Mouse (Mus musculus) neural tube, embryonic 12.5 days (tissue): ENCODE measurements around the gene Dnajc13. TPM values are rescaled to one million over a fixed set of nuclear protein-coding genes. Genes with fewer than 3 reads are reported as not detected.
A peak's percentile ranks its signal among the peaks of the same experiment; 100 is the strongest.

Experiments used
- ATAC-seq: fragments of 200-750 bp; cut with Nextera tagmentation; 2 replicates; pipeline ENCODE4 v1.8.0; 2017; ENCODE audit warnings: low read depth, mild to moderate bottlenecking, moderate TSS enrichment, moderate library complexity; ENCODE audit not compliant: low FRiP score
- H3K27ac ChIP-seq: fragments of 300-500 bp; sonication (generic); 2 replicates; pipeline ENCODE4 v1.5.1; 2016
- H3K27me3 ChIP-seq: fragments of 300-500 bp; sonication (generic); replicated peaks from 2 replicates; pipeline ENCODE4 v1.6.1; 2016; ENCODE audit warnings: mild to moderate bottlenecking
- H3K36me3 ChIP-seq: fragments of 300-500 bp; sonication (generic); 2 replicates; pipeline ENCODE4 v1.6.1; 2016; ENCODE audit warnings: mild to moderate bottlenecking
- H3K4me1 ChIP-seq: fragments of 300-500 bp; sonication (generic); 2 replicates; pipeline ENCODE4 v1.6.1; 2016
- H3K4me2 ChIP-seq: fragments of 300-500 bp; sonication (generic); replicated peaks from 2 replicates; pipeline ENCODE4 v1.6.1; 2016; ENCODE audit warnings: mild to moderate bottlenecking
- H3K4me3 ChIP-seq: fragments of 300-500 bp; sonication (generic); 2 replicates; pipeline ENCODE4 v1.5.1; 2016
- H3K9ac ChIP-seq: fragments of 300-500 bp; sonication (generic); 2 replicates; pipeline ENCODE4 v1.6.1; 2016; ENCODE audit warnings: mild to moderate bottlenecking
- H3K9me3 ChIP-seq: fragments of 300-500 bp; sonication (generic); 2 replicates; pipeline ENCODE4 v1.6.1; 2016; ENCODE audit warnings: mild to moderate bottlenecking
- WGBS: fragments of 180-500 bp; shearing (Covaris S2); methylation state at CpG from one replicate; pipeline ENCODE4 v1.1.7; 2016; 5-methylcytosine and 5-hydroxymethylcytosine counted together
- polyA plus RNA-seq: library from polyadenylated mRNA; unstranded; fragments of >200 nt; fragmentation: Nextera tagmentation; extraction: Ambion mirVana; gene quantifications from 2 replicates; pipeline ENCODE4 v1.2.1, GENCODE M21; 2016

Gene Dnajc13
- polyA plus RNA-seq, 1 experiment from 2014 or later, result 20.0 TPM

GRCm38 (mm10) chr9:104275084-104275785, 12.5 kb upstream of the Dnajc13 start:
- 85% methylated on average over 17 of the region's 17 CpGs for WGBS

DNA sequence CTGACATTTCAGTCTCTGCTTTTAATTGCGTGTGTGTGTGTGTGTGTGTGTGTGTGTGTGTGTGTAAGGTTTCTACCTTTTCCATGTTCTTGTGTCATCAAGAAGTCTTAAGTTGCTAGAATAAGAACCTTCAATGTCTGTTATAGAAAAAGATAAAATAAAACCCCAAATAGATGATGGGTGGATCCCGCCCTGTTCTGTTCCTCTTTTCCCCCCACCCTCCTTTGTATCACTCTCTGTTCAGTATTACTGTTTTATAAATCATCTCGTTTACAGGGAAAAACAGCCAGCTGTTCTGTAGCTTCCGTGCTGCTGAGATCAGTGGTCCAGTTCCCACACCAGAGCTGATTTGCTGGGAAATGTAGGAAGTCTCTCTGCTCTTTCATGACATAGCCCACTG, 9.3 kb upstream of the Dnajc13 start:
- Histone ChIP-seq H3K4me3 (no peak overlapping the region), H3K27ac (no peak overlapping the region), H3K4me1 (no peaks in the 10 kb centered on the region), H3K27me3 (no peaks in the 10 kb centered on the region), H3K36me3 (no peaks in the 10 kb centered on the region), H3K9ac (no peak overlapping the region), H3K4me2 (no peak overlapping the region), H3K9me3 (no peaks in the 10 kb centered on the region)
- 81% methylated on average over 4 of the region's 4 CpGs for WGBS
- ATAC-seq, result no peak

More at GRCm38 (mm10) chr9:104275084-104275785, 12.5 kb upstream of the Dnajc13 start:
- H3K36me3 ChIP-seq, result no peaks in the 10 kb centered on the region
- H3K4me2 ChIP-seq, result no peak overlapping the region
- no peak overlapping the region for H3K4me3 ChIP-seq
- no peaks in the 10 kb centered on the region for H3K27me3 ChIP-seq
- H3K27ac ChIP-seq, result no peak overlapping the region
- no peak for ATAC-seq
- no peaks in the 10 kb centered on the region for H3K9me3 ChIP-seq
- no peaks in the 10 kb centered on the region for H3K4me1 ChIP-seq
- H3K9ac ChIP-seq, result no peak overlapping the region

DNA sequence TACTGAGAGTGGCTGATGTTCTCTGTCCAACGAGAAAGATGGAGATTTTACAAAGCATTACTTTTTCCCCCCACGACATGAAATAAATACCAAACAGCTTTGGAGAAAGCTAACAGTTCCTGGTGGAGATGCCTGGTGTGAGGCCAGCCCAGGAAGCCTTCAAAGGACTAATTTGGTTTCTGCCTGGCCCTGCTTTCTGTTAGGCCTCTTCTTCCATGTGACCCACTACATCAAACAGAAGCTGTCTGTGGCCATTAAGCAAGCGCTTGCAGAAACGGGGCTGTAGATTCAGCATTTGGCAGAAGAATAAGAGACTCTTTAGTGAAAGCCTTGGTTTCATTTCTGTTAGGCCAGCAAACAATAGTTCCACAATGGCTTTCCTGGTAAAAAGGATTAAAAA, 8.9 kb upstream of the Dnajc13 start:
- WGBS, result 76% methylated on average over 4 of the region's 4 CpGs
- ATAC-seq, result no peak
- Histone ChIP-seq H3K9ac (no peak overlapping the region), H3K27me3 (no peaks in the 10 kb centered on the region), H3K4me1 (no peaks in the 10 kb centered on the region), H3K9me3 (no peaks in the 10 kb centered on the region), H3K4me2 (no peak overlapping the region), H3K4me3 (no peak overlapping the region), H3K27ac (no peak overlapping the region), H3K36me3 (no peaks in the 10 kb centered on the region)

DNA sequence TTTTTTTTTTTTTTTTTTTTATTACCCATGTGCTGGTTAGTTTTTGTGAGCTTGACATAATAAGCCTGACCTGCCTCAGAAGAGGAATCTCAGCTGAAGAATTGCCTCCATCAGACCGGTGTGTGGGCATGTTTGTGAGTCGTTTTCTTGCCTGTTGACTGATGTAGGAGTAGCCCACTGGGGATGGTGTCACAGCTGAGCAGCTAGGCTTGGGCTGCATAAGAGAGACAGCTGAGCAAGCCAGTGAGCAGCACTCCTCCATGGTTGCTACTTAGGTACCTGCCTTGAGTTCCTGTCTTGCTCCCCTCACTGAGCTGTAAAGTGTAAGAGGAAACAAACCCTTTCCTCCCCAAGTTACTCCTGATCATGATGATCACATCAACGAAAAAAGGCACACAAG, 7.2 kb upstream of the Dnajc13 start:
- Histone ChIP-seq H3K27me3 (no peaks in the 10 kb centered on the region), H3K4me2 (no peak overlapping the region), H3K4me1 (no peaks in the 10 kb centered on the region), H3K4me3 (no peak overlapping the region), H3K9ac (no peak overlapping the region), H3K9me3 (no peaks in the 10 kb centered on the region), H3K36me3 (no peaks in the 10 kb centered on the region), H3K27ac (no peak overlapping the region)
- no peak for ATAC-seq
- WGBS, result 77% methylated on average over 3 of the region's 3 CpGs

DNA sequence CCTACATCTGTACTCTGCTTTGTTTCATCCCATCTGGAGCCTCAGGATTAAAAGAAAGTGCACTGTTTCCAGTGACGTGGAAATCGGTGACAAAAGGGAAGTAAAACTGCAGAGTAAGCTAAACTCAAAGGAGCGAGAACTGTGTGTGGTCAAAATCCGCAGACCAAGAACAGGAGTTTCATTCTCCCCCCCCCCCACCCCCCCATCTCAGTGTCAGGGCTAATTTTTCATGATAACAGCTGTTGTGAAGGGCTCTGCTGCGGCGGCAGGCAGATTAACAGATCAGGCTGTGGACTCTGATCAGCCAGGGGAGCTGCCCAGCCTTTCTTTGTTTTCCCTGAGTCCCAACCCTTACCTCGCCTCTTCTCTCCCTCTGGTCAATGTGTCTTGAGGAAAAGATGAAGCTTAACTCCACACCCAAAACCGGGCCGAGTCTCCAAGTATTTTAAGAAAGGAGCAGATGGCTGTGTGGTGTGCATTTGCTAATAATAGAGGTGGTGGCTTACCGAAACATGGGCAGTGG, 6.7 kb upstream of the Dnajc13 start:
- ATAC-seq, result no peak
- no peaks in the 10 kb centered on the region for H3K36me3 ChIP-seq
- no peak overlapping the region for H3K9ac ChIP-seq
- no peak overlapping the region for H3K4me2 ChIP-seq
- no peaks in the 10 kb centered on the region for H3K27me3 ChIP-seq
- no peak overlapping the region for H3K27ac ChIP-seq
- H3K4me3 ChIP-seq, result no peak overlapping the region
- 50% methylated on average over 10 of the region's 10 CpGs for WGBS
- no peaks in the 10 kb centered on the region for H3K4me1 ChIP-seq
- no peaks in the 10 kb centered on the region for H3K9me3 ChIP-seq

DNA sequence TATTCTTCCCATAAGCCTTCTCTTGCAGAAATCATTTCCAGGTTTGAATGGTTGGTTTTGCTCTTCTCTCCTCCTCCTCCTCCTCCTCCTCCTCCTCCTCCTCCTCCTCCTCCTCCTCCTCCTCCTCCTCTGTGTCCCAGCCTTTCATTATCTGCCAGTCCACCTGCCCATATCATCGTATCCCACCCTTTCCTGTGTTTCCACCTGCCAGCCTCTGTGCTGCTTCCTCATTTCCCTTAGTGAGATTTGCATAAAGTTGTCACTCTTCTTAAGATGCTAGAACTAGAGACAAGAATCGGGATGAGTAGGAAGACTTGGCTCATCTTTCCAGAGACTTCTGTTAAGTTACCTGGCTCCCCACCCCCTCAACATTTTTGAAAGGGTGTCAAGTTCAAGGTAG, 1.8 kb upstream of the Dnajc13 start:
- no peak overlapping the region for H3K4me3 ChIP-seq
- 79% methylated on average over 2 of the region's 2 CpGs for WGBS
- no peaks in the 10 kb centered on the region for H3K27me3 ChIP-seq
- H3K9me3 ChIP-seq, result no peaks in the 10 kb centered on the region
- H3K27ac ChIP-seq, result no peak overlapping the region
- no peak for ATAC-seq
- H3K9ac ChIP-seq, result no peak overlapping the region
- peaks cover 18% of the 10 kb centered on the region for H3K4me1 ChIP-seq
- H3K36me3 ChIP-seq, result no peaks in the 10 kb centered on the region
- no peak overlapping the region for H3K4me2 ChIP-seq

GRCm38 (mm10) chr9:104262016-104262762, 541 bp downstream of the Dnajc13 start:
- under 1% methylated on average over 46 of the region's 46 CpGs for WGBS
- peak; percentile 79 for ATAC-seq
- H3K27ac ChIP-seq, result peak overlapping the region; percentile 82
- H3K4me3 ChIP-seq, result peak overlapping the region; percentile 86
- H3K9me3 ChIP-seq, result no peaks in the 10 kb centered on the region
- peaks cover 18% of the 10 kb centered on the region for H3K4me1 ChIP-seq
- peak overlapping the region; percentile 90 for H3K9ac ChIP-seq
- no peaks in the 10 kb centered on the region for H3K36me3 ChIP-seq
- peak overlapping the region; percentile 82 for H3K4me2 ChIP-seq
- no peaks in the 10 kb centered on the region for H3K27me3 ChIP-seq

DNA sequence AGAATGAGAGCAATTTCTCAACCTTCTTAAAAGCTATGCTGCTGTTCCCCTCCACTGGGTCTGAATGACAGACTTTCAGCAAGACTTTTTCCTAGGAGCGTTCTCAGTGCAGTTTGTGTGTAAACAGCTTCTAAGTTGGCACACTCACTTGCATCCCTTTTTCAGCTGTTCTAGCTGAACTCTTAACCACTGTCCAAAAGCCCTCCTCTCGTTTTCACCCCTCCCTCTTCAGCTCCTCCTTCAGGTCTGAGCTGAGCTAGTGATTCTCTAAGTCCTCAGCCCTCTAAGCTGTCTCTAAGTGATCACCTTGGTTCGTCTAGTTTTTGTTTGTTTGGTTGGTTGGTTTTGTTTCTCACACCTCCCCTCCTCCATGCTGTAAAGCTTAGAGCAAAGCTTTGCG, 2.4 kb downstream of the Dnajc13 start:
- peaks cover 18% of the 10 kb centered on the region for H3K4me1 ChIP-seq
- no peak overlapping the region for H3K4me3 ChIP-seq
- H3K27ac ChIP-seq, result no peak overlapping the region
- no peaks in the 10 kb centered on the region for H3K27me3 ChIP-seq
- H3K9ac ChIP-seq, result no peak overlapping the region
- WGBS, result 32% methylated on average over 4 of the region's 4 CpGs
- 0 out of 2 replicates have a peak overlapping the region, but pooled peaks have one; percentile 82 for H3K4me2 ChIP-seq
- ATAC-seq, result no peak
- no peaks in the 10 kb centered on the region for H3K36me3 ChIP-seq
- no peaks in the 10 kb centered on the region for H3K9me3 ChIP-seq

- Histone ChIP-seq H3K36me3 (no peaks in the 10 kb centered on the region), H3K4me1 (peaks cover 15% of the 10 kb centered on the region), H3K27ac (no peak overlapping the region), H3K4me2 (no peak overlapping the region), H3K9me3 (no peaks in the 10 kb centered on the region), H3K27me3 (no peaks in the 10 kb centered on the region), H3K9ac (no peak overlapping the region), H3K4me3 (no peak overlapping the region)
- ATAC-seq, result no peak
- 81% methylated on average over 2 of the region's 2 CpGs for WGBS
These were observed 6.6 kb downstream of the Dnajc13 start for GRCm38 (mm10) chr9:104256085-104256484.

GRCm38 (mm10) chr9:104254408-104255180, 8.1 kb downstream of the Dnajc13 start:
- H3K9me3 ChIP-seq, result no peaks in the 10 kb centered on the region
- peaks cover 7% of the 10 kb centered on the region for H3K4me1 ChIP-seq
- ATAC-seq, result no peak
- no peak overlapping the region for H3K4me3 ChIP-seq
- no peak overlapping the region for H3K27ac ChIP-seq
- H3K36me3 ChIP-seq, result no peaks in the 10 kb centered on the region
- 65% methylated on average over 9 of the region's 9 CpGs for WGBS
- H3K4me2 ChIP-seq, result no peak overlapping the region
- H3K27me3 ChIP-seq, result no peaks in the 10 kb centered on the region
- no peak overlapping the region for H3K9ac ChIP-seq

DNA sequence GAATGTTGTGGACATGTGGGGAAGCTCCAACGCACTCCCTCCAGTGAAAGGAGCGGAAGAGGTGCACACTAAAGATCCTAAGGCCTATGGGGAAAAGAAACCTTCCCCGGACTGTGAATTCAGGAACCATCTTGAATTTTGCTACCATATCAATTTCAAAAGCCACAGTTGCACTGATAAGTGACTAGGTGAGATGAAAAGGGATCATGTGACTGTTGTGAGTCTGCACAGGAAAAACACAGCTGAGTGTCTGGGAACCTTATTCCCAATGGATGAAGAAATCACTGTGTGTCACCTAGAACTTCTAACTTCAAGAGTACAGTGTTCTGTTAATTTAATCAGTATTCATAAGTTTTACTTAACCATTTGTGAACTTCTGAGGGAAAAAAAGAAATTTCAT, 10.1 kb downstream of the Dnajc13 start:
- Histone ChIP-seq H3K9ac (no peak overlapping the region), H3K36me3 (no peaks in the 10 kb centered on the region), H3K27me3 (no peaks in the 10 kb centered on the region), H3K4me2 (no peak overlapping the region), H3K9me3 (no peaks in the 10 kb centered on the region), H3K4me3 (no peak overlapping the region), H3K27ac (no peak overlapping the region), H3K4me1 (peaks cover 7% of the 10 kb centered on the region)
- ATAC-seq, result no peak
- 95% methylated on average over 3 of the region's 3 CpGs for WGBS

DNA sequence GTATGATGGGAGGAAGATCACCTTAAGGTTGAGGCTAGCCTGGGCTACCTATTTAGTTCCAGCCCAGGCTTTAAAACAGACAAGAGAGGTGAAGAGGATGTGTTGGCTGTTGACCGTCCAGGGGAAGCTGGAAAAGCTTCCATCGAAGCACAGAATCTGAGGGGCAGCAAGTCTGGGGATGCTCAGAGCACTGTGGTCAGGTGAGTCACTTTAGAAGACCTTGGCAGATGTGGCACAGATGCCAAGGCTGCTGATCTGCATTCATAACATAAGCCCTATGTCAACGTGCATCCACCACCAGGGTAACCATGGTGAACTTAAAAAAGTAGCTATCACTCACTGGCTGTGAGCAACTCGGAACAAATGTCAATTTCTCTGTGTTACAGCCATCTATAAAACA, 11.0 kb downstream of the Dnajc13 start:
- no peak for ATAC-seq
- Histone ChIP-seq H3K27me3 (no peaks in the 10 kb centered on the region), H3K9me3 (no peaks in the 10 kb centered on the region), H3K27ac (no peak overlapping the region), H3K4me3 (no peak overlapping the region), H3K9ac (no peak overlapping the region), H3K4me2 (no peak overlapping the region), H3K4me1 (peaks cover 7% of the 10 kb centered on the region), H3K36me3 (no peaks in the 10 kb centered on the region)
- WGBS, result 80% methylated on average over 4 of the region's 4 CpGs
